Mouse (Mus musculus) CH12.LX (cell line): ENCODE data around the gene Tnnc2. TPM values are rescaled to one million over a fixed set of nuclear protein-coding genes. Genes with fewer than 3 reads are reported as not detected.

Experiments used
- DNase-seq: peaks from one replicate; pipeline ENCODE4 v3.0.0-alpha.2; 2013; ENCODE audit errors: extremely low read depth
- H3K27ac ChIP-seq: 2 replicates; pipeline ENCODE4 v1.5.1; 2012; ENCODE audit warnings: low read depth, mild to moderate bottlenecking, control low read depth, moderate library complexity; ENCODE audit not compliant: insufficient read depth
- H3K27me3 ChIP-seq: replicated peaks from 2 replicates; pipeline ENCODE3; 2012; ENCODE audit warnings: inconsistent platforms
- H3K36me3 ChIP-seq, 2 experiments: replicated peaks in 1 of 2; 2 replicates each; pipeline versions ENCODE3 to v1.6.1; 2012; ENCODE audit warnings: inconsistent platforms in 1 of 2, low read length in 1 of 2, mild to moderate bottlenecking in 1 of 2, mixed read lengths in 1 of 2, moderate library complexity in 1 of 2; ENCODE audit not compliant: control insufficient read depth in 1 of 2, insufficient read depth in 1 of 2
- H3K4me1 ChIP-seq, 2 experiments: 2 replicates each; pipeline ENCODE4 v1.6.1; 2012; ENCODE audit warnings: inconsistent platforms in 1 of 2, moderate library complexity in 1 of 2; ENCODE audit not compliant: insufficient read depth in 2 of 2, control insufficient read depth in 1 of 2
- H3K4me2 ChIP-seq: 2 replicates; pipeline ENCODE4 v1.6.1; 2012; ENCODE audit warnings: low read depth, mild to moderate bottlenecking, control low read depth; ENCODE audit not compliant: poor library complexity, insufficient read depth, severe bottlenecking
- H3K4me3 ChIP-seq, 3 experiments: fragments of 150-350 bp in 1 of 3; sonication (generic) in 1 of 3; replicated peaks in 1 of 3; 2 replicates each; pipeline versions ENCODE3 to v1.5.1; 2011 to 2012; ENCODE audit warnings: low read depth in 2 of 3, low read length in 2 of 3, mild to moderate bottlenecking in 2 of 3, moderate library complexity in 2 of 3, control low read depth in 1 of 3, improper control_type of control experiment in 1 of 3, inconsistent platforms in 1 of 3, mixed read lengths in 1 of 3; ENCODE audit not compliant: poor library complexity in 1 of 3
- H3K79me2 ChIP-seq: replicated peaks from 2 replicates; pipeline ENCODE4 v1.6.1; 2012; ENCODE audit warnings: mild to moderate bottlenecking, moderate library complexity; ENCODE audit not compliant: control insufficient read depth, poor library complexity, insufficient read depth, severe bottlenecking; ENCODE audit errors: extremely low read depth
- H3K9ac ChIP-seq: 2 replicates; pipeline ENCODE4 v1.6.1; 2012; ENCODE audit warnings: low read depth, mild to moderate bottlenecking, control low read depth, moderate library complexity; ENCODE audit not compliant: insufficient read depth
- H3K9me3 ChIP-seq: replicated peaks from 2 replicates; pipeline ENCODE3; 2012; ENCODE audit warnings: low read length, inconsistent platforms, mixed read lengths
- CTCF ChIP-seq, 2 experiments: IDR thresholded peaks in 1 of 2; conservative IDR thresholded peaks in 1 of 2; 2 replicates each; pipeline ENCODE4 v1.5.1; 2011 to 2012; ENCODE audit warnings: low read depth in 2 of 2, low read length in 2 of 2, improper control_type of control experiment in 1 of 2, inconsistent platforms in 1 of 2, mild to moderate bottlenecking in 1 of 2, moderate library complexity in 1 of 2
- EP300 ChIP-seq: IDR thresholded peaks from 2 replicates; pipeline ENCODE4 v1.6.1; 2011; ENCODE audit warnings: low read length, improper control_type of control experiment
- HCFC1 ChIP-seq: IDR thresholded peaks from 2 replicates; pipeline ENCODE4 v1.6.1; 2012; ENCODE audit warnings: low read depth, mild to moderate bottlenecking, inconsistent platforms, low read length, improper control_type of control experiment
- JUN ChIP-seq: IDR thresholded peaks from 2 replicates; pipeline ENCODE4 v1.6.1; 2011; ENCODE audit warnings: low read depth, mild to moderate bottlenecking, low read length, improper control_type of control experiment, moderate library complexity; ENCODE audit not compliant: insufficient read depth
- JUND ChIP-seq: conservative IDR thresholded peaks from 2 replicates; pipeline ENCODE4 v1.6.1; 2011; ENCODE audit warnings: low read depth, low read length, improper control_type of control experiment
- MAFK ChIP-seq: IDR thresholded peaks from 2 replicates; pipeline ENCODE4 v1.6.1; 2011; ENCODE audit warnings: low read length, improper control_type of control experiment; ENCODE audit not compliant: insufficient replicate concordance
- MAZ ChIP-seq: IDR thresholded peaks from 2 replicates; pipeline ENCODE4 v1.6.1; 2012; ENCODE audit warnings: low read depth, mild to moderate bottlenecking, inconsistent platforms, low read length, improper control_type of control experiment, moderate library complexity
- NELFE ChIP-seq: IDR thresholded peaks from 2 replicates; pipeline ENCODE4 v1.6.1; 2011; ENCODE audit warnings: low read depth, low read length, improper control_type of control experiment
- POLR2A ChIP-seq: IDR thresholded peaks from 2 replicates; pipeline ENCODE4 v1.6.1; 2011; ENCODE audit warnings: low read depth, mild to moderate bottlenecking, improper control_type of control experiment, low read length
- POLR2AphosphoS2 ChIP-seq: IDR thresholded peaks from 2 replicates; pipeline ENCODE4 v1.6.1; 2011; ENCODE audit warnings: low read depth, low read length, improper control_type of control experiment
- TBP ChIP-seq: conservative IDR thresholded peaks from 2 replicates; pipeline ENCODE4 v1.6.1; 2011; ENCODE audit warnings: low read depth, low read length, improper control_type of control experiment
- UBTF ChIP-seq: IDR thresholded peaks from 2 replicates; pipeline ENCODE4 v1.6.1; 2012; ENCODE audit warnings: low read depth, mild to moderate bottlenecking, inconsistent platforms, low read length, improper control_type of control experiment, moderate library complexity
- USF2 ChIP-seq: conservative IDR thresholded peaks from 2 replicates; pipeline ENCODE4 v1.6.1; 2011; ENCODE audit warnings: low read depth, low read length, improper control_type of control experiment
- ZKSCAN1 ChIP-seq: IDR thresholded peaks from 2 replicates; pipeline ENCODE4 v1.6.1; 2012; ENCODE audit warnings: low read depth, inconsistent platforms, low read length, improper control_type of control experiment, borderline replicate concordance
- ZMIZ1 ChIP-seq: IDR thresholded peaks from 2 replicates; pipeline ENCODE4 v1.6.1; 2012; ENCODE audit warnings: low read depth, mild to moderate bottlenecking, inconsistent platforms, low read length, improper control_type of control experiment
- ZNF384 ChIP-seq: IDR thresholded peaks from 2 replicates; pipeline ENCODE4 v1.6.1; 2012; ENCODE audit warnings: low read depth, low read length, improper control_type of control experiment, inconsistent platforms
- dilution Hi-C: fragments of 300-500 bp; cut with MboI; formaldehyde crosslinking; loops from 2 replicates; pipeline ENCODE4 v1.14.3; 2020; ENCODE audit warnings: low sequenced_read_pairs; ENCODE audit not compliant: extremely low pct_unique_long_range_greater_than_20kb, extremely low pct_ligation_motif_present
- in situ Hi-C: fragments of 300-500 bp; cut with MboI; formaldehyde crosslinking; loops from 3 replicates; pipeline ENCODE4 v1.14.3; 2019; ENCODE audit warnings: low sequenced_read_pairs, low pct_ligation_motif_present, low pct_unique_long_range_greater_than_20kb, mixed read lengths
- polyA plus RNA-seq: library from polyadenylated mRNA; unstranded; fragments of >175 nt; gene quantifications from 2 replicates; pipeline ENCODE4 v1.2.1, GENCODE M21; 2012; ENCODE audit warnings: low read depth; ENCODE audit not compliant: insufficient read length
- total RNA-seq, 2 experiments: library from RNA; depleted of rRNA; stranded (reverse); fragments of 300-350 nt in 1 of 2; fragments of >200 nt in 1 of 2; gene quantifications; 2 replicates each; pipeline ENCODE4 v1.2.3; 2012 to 2014

The Tnnc2 gene
- total RNA-seq (2012; rRNA removed): not detected in 2 replicates
- total RNA-seq (2014; rRNA removed): not detected in 2 replicates
- not detected in 2 replicates for polyA plus RNA-seq

DNA sequence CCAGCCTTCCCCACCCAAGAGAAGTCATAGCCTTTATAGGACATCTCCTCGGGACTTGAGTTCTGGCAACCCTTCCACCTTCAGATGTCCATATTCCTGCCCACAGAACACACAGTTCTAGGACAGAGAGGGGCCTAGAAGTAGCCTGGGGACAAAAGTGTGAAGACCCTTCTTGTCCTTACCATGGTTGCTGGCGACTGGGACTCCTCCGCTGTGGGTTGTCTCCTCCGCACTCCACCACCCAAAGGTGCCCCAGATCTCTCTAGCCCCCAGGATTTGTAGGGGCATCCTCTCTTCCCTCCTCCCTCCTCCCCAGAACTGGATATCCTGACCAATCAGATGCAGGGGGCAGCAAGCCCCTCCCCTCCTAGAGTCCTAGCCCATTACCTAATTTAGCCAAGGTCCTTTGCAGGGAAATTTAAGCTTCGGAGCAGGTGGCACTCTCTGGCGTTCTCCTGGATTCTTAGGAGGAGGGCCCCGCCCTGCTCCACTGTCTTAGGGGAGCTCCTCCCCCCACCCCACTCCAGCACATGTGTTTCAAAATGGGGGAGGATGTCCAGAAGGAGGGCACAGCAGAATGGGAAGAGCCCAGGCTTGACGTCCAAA lies at the start of gene Tnnc2:
TSS of gene Tnnc2 (minus strand) at position 487 of the 606 bp plus-strand sequence.
- peaks cover 66% of the 10 kb centered on the region for H3K27me3 ChIP-seq
- H3K9me3 ChIP-seq: no peaks in the 10 kb centered on the region
- peaks cover 0 to under 1% of the 10 kb centered on the region in 2 experiments; a peak in 2 of 4 replicates for H3K4me1 ChIP-seq
- no peak within 1 kb of the TSS for H3K9ac ChIP-seq
- H3K4me2 ChIP-seq: no peak within 1 kb of the TSS
- no peaks in the 10 kb centered on the region for H3K36me3 ChIP-seq
- dilution Hi-C loops: no loop called here
- H3K27ac ChIP-seq: no peak within 1 kb of the TSS
- no peak for DNase-seq
- no peak for TF ChIP-seq TBP
- no peak for TF ChIP-seq ZMIZ1
- TF ChIP-seq POLR2A: no peak
- no peak for TF ChIP-seq NELFE
- in situ Hi-C loops: no loop called here
- no peak within 1 kb of the TSS for H3K4me3 ChIP-seq
- no peaks in the 10 kb centered on the region for H3K79me2 ChIP-seq

DNA sequence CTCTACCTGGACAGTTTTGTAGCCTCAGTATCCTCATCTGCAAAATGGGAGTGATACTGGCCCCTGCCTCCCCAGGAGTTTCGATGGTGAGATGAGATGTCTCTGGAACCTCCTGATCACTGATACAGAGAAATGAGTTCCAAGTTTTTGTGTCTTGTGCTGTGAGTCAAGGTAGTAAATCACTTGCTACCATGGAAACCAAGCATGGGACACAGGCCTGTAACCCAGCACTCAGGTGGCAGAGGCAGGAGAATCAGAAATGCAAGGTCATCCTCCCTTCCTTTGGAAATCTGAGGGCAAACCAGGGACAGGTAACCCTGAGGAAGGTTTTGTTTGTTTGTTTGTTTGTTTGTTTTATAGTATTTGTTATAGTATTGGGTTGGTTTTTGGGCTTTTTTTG lies 49.3 kb upstream of the Tnnc2 start:
- in situ Hi-C loops: no loop called here
- H3K79me2 ChIP-seq: no peaks in the 10 kb centered on the region; the same call in 1 of the 2 replicates
- no peak overlapping the region for H3K9ac ChIP-seq
- H3K27me3 ChIP-seq: peaks cover 1% of the 10 kb centered on the region
- no peak for TF ChIP-seq POLR2AphosphoS2
- no peak for TF ChIP-seq USF2
- TF ChIP-seq ZKSCAN1: no peak
- no peak for TF ChIP-seq JUND
- TF ChIP-seq MAFK: no peak
- TF ChIP-seq MAZ: no peak
- TF ChIP-seq CTCF (conservative IDR thresholded peaks at IDR 0.05 in 1 of 2, IDR thresholded peaks at IDR 0.05 in 1 of 2; ENCODE audit: low read depth in 2 of 2, low read length in 2 of 2): no peak
- no peak for TF ChIP-seq JUN
- TF ChIP-seq UBTF: no peak
- TF ChIP-seq ZNF384: no peak
- TF ChIP-seq EP300: no peak
- no peak for TF ChIP-seq HCFC1
- DNase-seq: no peak
- no peak overlapping the region for H3K4me2 ChIP-seq
- dilution Hi-C loops: no loop called here
- no peak overlapping the region for H3K4me3 ChIP-seq
- H3K4me1 ChIP-seq: peaks cover 8 to 50% of the 10 kb centered on the region in 2 experiments
- no peak overlapping the region for H3K27ac ChIP-seq
- peaks cover 31 to 45% of the 10 kb centered on the region in 2 experiments for H3K36me3 ChIP-seq
- no peaks in the 10 kb centered on the region for H3K9me3 ChIP-seq
